Mouse (Mus musculus): ENCODE data around the gene Lipc.

DNA sequence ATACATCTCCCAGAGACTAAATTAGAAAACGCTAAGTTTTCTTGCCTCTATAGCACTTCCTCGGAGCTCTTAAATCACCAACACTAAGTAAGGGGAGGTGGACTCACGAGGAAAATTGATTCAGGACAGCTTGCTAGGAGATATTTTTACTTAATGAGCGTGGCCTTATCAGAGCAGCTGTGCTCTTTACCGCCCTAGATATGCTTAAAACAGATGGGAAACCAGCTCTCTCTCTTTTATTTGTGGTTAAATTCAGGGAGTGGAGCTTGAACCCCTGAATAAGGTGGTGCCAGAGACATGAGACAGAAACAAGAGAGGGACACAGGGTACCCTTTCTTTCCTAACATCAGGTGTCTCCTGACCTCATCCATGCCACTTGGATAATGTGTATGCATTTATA lies 70.0 kb downstream of the Lipc start:
- TF ChIP-seq CTCF (IDR thresholded peaks at IDR 0.05; ENCODE audit: control insufficient read depth, insufficient read depth, low read length) (no peak), POLR2A (IDR thresholded peaks at IDR 0.05; ENCODE audit: borderline replicate concordance, control insufficient read depth, low read depth, low read length) (no peak)

All from bone marrow, adult 2 months (tissue).